Mouse (Mus musculus) neural tube, embryonic 10.5 days (tissue): ENCODE data around the gene Ccdc54.

Experiments
- DNase-seq: peaks from one replicate; pipeline ENCODE4 v3.0.0-alpha.2; 2017; ENCODE audit warnings: low spot score; ENCODE audit errors: extremely low spot score

Ccdc54 gene

GRCm38 (mm10) chr16:50542554-50543333, 48.2 kb downstream of the Ccdc54 start:
- no peak for DNase-seq
